Mouse (Mus musculus): ENCODE results near the gene Trmt61a. TPM values are rescaled to one million over a fixed set of nuclear protein-coding genes. Genes with fewer than 3 reads are reported as not detected.

The Trmt61a gene
- polyA plus RNA-seq, 1 experiment from 2014 or later: 9.0 TPM

DNA sequence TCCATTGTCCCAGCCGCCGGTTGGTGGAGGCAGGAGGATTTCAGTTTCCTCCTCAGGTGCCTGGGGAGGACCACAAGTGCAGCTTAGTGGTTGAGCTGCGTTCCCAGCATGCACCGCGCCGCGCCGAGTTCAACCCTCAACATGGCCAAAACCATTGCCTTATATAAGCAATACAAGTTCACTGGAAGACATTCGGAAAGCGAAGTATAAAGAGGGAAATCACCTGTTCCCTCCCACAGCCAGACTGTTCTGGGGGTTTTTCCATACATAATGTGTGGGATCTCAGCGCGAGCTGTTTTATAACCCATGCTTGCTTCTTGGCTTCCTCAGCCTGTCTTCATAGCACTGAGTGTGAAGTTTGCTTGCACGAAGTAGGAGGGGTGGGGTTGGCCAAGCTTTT lies 11.5 kb upstream of the Trmt61a start:
- no peaks in the 10 kb centered on the region for H3K27me3 ChIP-seq
- peaks cover 40% of the 10 kb centered on the region for H3K4me1 ChIP-seq (replicated peaks)
- ATAC-seq: no peak
- no peak overlapping the region; the same call in 1 of the 2 replicates for H3K27ac ChIP-seq
- H3K4me2 ChIP-seq (replicated peaks): no peak overlapping the region
- H3K9me3 ChIP-seq: no peaks in the 10 kb centered on the region
- no peak overlapping the region for H3K4me3 ChIP-seq (replicated peaks)
- WGBS: 79% methylated on average over 13 of the region's 13 CpGs
- no peak overlapping the region for H3K9ac ChIP-seq (replicated peaks)
- H3K36me3 ChIP-seq: peaks cover 38% of the 10 kb centered on the region

DNA sequence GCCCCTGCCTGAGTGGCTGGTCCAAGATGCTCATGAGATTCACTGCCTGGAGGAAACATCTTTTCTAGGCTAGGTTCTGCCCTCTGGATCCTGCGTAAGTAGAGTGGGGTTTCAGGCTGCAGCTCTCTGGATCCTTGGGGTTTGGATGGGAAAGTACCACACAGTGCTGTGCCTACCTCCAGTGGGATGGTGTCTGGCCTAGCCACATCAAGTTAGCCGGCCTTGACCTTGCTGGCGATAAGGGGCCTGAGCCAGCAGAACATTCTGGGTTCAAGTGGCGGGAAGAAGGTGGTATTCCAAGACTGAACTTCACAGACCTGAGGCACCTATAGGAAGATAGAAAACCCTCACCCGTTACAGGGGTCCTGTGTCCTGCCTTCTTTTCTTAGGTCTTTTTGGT lies 10.5 kb upstream of the Trmt61a start:
- Histone ChIP-seq H3K9ac (replicated peaks) (no peak overlapping the region), H3K27me3 (no peaks in the 10 kb centered on the region), H3K9me3 (no peaks in the 10 kb centered on the region), H3K27ac (peak overlapping the region; percentile 95; the same call in 1 of the 2 replicates), H3K4me3 (replicated peaks) (no peak overlapping the region), H3K4me2 (replicated peaks) (no peak overlapping the region), H3K36me3 (peaks cover 36% of the 10 kb centered on the region), H3K4me1 (replicated peaks) (peaks cover 41% of the 10 kb centered on the region)
- 93% methylated on average over 5 of the region's 5 CpGs for WGBS
- ATAC-seq: no peak

DNA sequence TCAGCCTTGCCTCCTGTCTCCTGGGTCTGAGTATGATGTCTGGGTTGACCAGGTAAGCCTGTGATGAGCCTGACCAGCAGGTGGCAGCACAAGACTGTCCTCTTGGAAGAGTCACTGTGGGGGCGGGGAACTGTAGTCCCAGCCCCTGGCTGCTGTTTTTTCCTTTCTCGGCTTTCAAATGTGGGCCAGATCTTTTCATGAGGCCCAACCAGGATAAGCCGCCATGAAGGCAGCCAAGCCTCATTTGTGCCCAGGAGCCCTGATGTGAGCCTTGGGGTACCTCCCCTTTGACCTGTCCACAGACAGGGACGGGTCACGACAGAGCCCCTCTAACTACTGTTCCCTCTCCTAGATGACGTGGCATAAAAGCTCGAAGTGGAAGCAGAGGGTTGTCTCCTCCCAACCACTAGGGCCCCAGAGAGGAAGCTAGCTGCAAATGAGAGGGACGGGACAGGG lies 9.4 kb upstream of the Trmt61a start:
- 1% methylated on average over 8 of the region's 8 CpGs for WGBS
- Histone ChIP-seq H3K4me3 (replicated peaks) (peak overlapping the region; percentile 87), H3K27me3 (no peaks in the 10 kb centered on the region)

DNA sequence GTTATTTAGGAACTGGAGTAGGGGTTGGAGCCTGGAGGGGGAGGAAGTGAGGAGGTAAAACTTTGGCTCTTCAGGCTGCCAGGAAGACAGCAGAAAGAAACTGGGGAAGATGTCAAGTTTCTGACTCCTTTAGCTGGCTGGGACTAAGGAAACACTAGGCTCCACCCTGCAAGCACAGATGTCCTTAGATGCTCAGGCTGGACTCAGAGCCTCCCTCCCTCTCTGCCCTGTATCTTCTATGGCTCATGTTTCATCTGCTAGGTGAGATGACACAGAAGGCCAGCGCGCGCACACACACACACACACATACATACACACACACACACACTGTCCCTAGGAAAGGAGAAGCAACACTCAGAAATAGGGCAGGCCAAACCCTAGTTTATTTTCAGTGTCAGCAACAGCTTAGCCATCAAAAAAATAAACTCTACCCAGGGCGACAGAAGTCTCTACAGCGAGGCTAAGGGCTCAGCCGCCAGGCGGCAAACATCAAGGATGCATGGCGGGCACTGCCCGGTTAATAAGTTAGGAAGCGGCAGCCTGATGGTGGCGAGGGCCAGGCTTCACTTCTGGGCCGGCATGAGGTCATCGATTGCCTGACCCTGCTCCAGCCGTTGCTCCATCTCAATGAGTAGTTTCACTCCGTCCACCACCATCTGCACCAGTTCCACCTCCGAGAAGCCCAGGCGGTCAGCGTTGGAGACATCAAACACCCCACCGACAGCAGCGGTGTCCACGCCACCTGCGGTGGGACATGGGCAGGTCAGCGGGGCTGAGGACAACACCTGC lies 8.7 kb upstream of the Trmt61a start:
- Histone ChIP-seq H3K4me3 (replicated peaks) (peak overlapping the region; percentile 87), H3K27ac (peak overlapping the region; percentile 95), H3K36me3 (peaks cover 30% of the 10 kb centered on the region), H3K4me2 (replicated peaks) (peak overlapping the region; percentile 98), H3K27me3 (peaks cover 5% of the 10 kb centered on the region), H3K4me1 (replicated peaks) (peaks cover 42% of the 10 kb centered on the region), H3K9ac (replicated peaks) (peak overlapping the region; percentile 98), H3K9me3 (no peaks in the 10 kb centered on the region)
- WGBS: 47% methylated on average over 23 of the region's 23 CpGs
- ATAC-seq: no peak

More for the DNA sequence above, 9.4 kb upstream of the Trmt61a start:
- ATAC-seq: peak; percentile 41
- peaks cover 49% of the 10 kb centered on the region for H3K4me1 ChIP-seq (replicated peaks)
- peak overlapping the region; percentile 98 for H3K4me2 ChIP-seq (replicated peaks)
- no peaks in the 10 kb centered on the region for H3K9me3 ChIP-seq
- peaks cover 35% of the 10 kb centered on the region for H3K36me3 ChIP-seq
- peak overlapping the region; percentile 95 for H3K27ac ChIP-seq
- peak overlapping the region; percentile 98 for H3K9ac ChIP-seq (replicated peaks)

DNA sequence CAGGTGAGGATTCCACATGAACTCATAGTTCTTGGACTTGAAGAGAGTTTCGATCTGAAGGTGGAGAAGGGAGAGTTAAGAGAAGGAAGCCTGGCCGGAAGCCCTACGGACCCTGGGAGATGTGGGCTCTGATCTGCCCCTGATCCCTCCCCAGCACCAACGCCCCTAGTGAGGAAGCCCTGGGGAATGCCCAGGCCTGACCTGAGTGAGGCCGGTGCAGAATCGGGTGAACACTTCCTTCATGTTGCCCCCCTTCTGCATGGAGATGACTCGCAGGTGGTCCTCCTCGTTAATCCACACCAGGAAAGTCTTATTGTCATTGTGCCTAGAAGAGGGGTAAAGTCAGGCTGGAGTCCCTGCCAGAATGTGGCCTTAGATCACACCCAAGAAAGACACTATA lies 7.9 kb upstream of the Trmt61a start:
- Histone ChIP-seq H3K4me3 (replicated peaks) (peak overlapping the region; percentile 87), H3K27ac (peak overlapping the region; percentile 95; the same call in 1 of the 2 replicates)
- 29% methylated on average over 8 of the region's 8 CpGs for WGBS

DNA sequence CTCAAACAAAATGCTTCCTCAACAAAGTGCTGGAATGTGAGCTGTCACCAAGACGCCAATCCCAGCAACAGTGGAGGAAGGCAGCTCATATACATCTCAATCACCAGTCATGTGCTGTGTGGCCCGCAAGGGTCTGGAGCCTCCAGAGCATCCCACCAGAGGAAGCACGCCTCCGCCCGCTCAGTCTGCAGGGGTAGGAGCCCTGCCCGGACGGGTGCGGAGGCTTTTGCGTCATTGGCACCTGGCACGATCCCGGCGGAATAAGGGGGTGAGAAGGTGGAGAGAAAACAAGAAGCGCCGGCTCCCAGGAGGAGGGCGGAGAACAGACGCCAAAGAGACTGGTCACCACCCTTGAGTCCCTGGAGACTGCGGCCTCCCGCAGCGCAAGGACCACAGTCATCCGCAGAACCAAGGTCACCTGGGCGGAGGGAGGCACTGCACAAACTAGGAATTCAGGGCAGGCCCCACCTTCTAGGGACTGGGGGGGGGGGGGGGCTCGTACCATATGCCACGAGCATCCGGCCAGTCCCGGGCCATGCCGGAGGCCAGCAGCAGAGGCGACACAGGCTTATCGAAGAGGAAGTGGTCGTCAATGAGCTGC lies 7.4 kb upstream of the Trmt61a start:
- no peak for ATAC-seq
- under 1% methylated on average over 29 of the region's 29 CpGs for WGBS
- peaks cover 42% of the 10 kb centered on the region for H3K4me1 ChIP-seq (replicated peaks)

More for the DNA sequence above, 7.9 kb upstream of the Trmt61a start:
- peaks cover 29% of the 10 kb centered on the region for H3K36me3 ChIP-seq
- peak overlapping the region; percentile 98 for H3K4me2 ChIP-seq (replicated peaks)
- peaks cover 5% of the 10 kb centered on the region for H3K27me3 ChIP-seq
- no peak for ATAC-seq
- no peaks in the 10 kb centered on the region for H3K9me3 ChIP-seq
- peak overlapping the region; percentile 98 for H3K9ac ChIP-seq (replicated peaks)
- peaks cover 42% of the 10 kb centered on the region for H3K4me1 ChIP-seq (replicated peaks)

DNA sequence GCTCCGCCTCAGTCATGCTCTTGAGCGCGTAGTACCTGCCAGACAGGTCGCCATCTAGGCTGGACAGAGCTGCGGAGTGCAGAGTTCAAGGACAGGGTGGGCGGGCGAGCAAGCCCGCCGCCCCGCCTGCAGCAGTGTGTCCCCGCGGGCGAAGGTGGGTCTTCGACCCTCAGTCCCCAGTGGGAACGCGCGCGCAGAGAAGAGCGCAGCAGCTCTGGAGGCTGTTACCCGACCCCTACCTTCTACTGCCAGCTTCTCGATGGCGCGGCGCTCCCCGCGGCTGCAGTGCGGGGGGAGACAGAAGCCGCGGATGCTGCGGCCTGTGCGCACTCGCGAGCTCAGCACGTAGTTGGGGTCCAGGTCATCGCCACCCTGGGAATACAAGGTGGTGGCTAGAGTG lies 6.9 kb upstream of the Trmt61a start:
- Histone ChIP-seq H3K36me3 (peaks cover 26% of the 10 kb centered on the region), H3K4me1 (replicated peaks) (peaks cover 42% of the 10 kb centered on the region), H3K9me3 (no peaks in the 10 kb centered on the region), H3K9ac (replicated peaks) (peak overlapping the region; percentile 98), H3K4me2 (replicated peaks) (peak overlapping the region; percentile 98), H3K4me3 (replicated peaks) (peak overlapping the region; percentile 87), H3K27me3 (peaks cover 5% of the 10 kb centered on the region), H3K27ac (peak overlapping the region; percentile 95)
- ATAC-seq: peak; percentile 0; the same call in 1 of the 2 replicates
- under 1% methylated on average over 33 of the region's 35 CpGs for WGBS

More for the DNA sequence above, 7.4 kb upstream of the Trmt61a start:
- Histone ChIP-seq H3K4me2 (replicated peaks) (peak overlapping the region; percentile 98), H3K27me3 (peaks cover 5% of the 10 kb centered on the region), H3K36me3 (peaks cover 26% of the 10 kb centered on the region), H3K9ac (replicated peaks) (peak overlapping the region; percentile 98), H3K27ac (peak overlapping the region; percentile 95), H3K9me3 (no peaks in the 10 kb centered on the region), H3K4me3 (replicated peaks) (peak overlapping the region; percentile 87)

DNA sequence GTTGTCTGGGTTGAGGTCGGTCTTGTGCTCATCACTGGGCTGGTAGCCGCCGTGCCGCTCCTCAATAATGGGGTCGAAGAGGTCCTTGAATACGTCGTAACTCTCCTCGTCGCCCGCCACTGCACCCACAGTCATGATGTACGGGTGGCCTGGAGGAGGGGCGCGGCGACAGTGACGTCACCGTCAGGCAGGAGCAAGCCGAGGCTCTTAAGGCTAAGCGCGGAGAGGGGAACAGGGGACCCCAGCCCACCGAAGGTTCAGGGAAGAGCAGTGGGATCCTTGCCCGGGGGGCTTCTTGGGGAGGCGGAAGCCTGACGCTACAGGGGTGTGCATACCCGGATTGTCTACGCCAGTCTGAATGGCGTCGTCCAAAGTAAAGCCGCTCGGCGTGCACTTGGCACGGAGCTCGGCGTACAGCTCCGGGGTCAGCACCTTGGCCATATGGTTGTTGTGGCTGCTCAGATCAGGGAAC lies 6.4 kb upstream of the Trmt61a start:
- Histone ChIP-seq H3K27me3 (peaks cover 5% of the 10 kb centered on the region), H3K36me3 (peaks cover 26% of the 10 kb centered on the region), H3K27ac (peak overlapping the region; percentile 95), H3K4me2 (replicated peaks) (peak overlapping the region; percentile 98), H3K9me3 (no peaks in the 10 kb centered on the region), H3K4me1 (replicated peaks) (peaks cover 42% of the 10 kb centered on the region), H3K9ac (replicated peaks) (peak overlapping the region; percentile 98), H3K4me3 (replicated peaks) (peak overlapping the region; percentile 87)
- WGBS: under 1% methylated on average over 34 of the region's 34 CpGs
- peak; percentile 58 for ATAC-seq

DNA sequence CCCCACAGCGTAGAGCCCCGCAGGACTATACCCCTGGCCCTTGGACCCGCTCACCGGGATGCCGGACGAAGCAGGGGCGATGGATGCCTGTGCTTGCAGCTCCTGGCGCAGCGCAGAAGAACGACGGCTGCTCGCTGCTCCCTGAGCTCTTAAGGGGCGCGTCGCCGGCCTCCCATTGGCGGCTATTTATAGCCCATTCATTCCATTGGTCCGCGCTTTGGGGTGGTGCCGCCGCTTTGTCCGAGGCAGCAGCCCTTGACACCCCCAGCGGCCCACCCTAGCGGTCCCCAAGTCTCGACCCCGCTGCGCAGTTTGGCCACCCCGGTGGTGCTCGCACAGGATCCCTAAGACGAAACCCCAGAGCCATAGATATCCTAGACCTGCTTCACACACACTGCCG lies 5.7 kb upstream of the Trmt61a start, which contains the start of gene Ckb:
Gene Ckb (minus strand): TSS at position 163 of the 400 bp plus-strand sequence.
- peak within 1 kb of the TSS; percentile 98 for H3K4me2 ChIP-seq (replicated peaks)
- peak within 1 kb of the TSS; percentile 95 for H3K27ac ChIP-seq
- peaks cover 48% of the 10 kb centered on the region for H3K4me1 ChIP-seq (replicated peaks)
- ATAC-seq: peak; percentile 84
- no peaks in the 10 kb centered on the region for H3K9me3 ChIP-seq
- under 1% methylated on average over 31 of the region's 31 CpGs for WGBS
- H3K4me3 ChIP-seq (replicated peaks): peak within 1 kb of the TSS; percentile 87
- peaks cover 5% of the 10 kb centered on the region for H3K27me3 ChIP-seq
- H3K36me3 ChIP-seq: peaks cover 24% of the 10 kb centered on the region
- peak within 1 kb of the TSS; percentile 98 for H3K9ac ChIP-seq (replicated peaks)

DNA sequence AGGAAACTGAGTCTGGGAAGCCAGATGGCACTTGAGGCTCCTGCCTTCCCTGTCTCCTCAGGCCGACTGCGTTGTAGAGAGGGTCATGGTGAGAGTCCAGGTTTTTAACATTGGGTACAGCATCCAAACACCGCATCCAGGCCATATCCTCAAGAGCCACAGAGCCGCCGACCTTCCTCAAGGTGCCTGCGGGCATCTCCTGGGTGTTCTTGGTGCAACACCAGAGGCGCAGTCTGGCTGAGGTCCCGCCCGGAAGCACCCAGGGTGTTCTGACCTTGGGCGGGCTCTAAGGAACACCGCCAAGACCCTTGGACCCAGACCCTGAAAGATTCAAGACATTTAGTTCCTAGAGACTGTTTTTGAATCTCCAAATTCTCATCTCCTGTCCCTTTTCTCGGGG lies 5.3 kb upstream of the Trmt61a start:
- peaks cover 52% of the 10 kb centered on the region for H3K4me1 ChIP-seq (replicated peaks)
- H3K9me3 ChIP-seq: no peaks in the 10 kb centered on the region
- peak overlapping the region; percentile 87 for H3K4me3 ChIP-seq (replicated peaks)
- peak overlapping the region; percentile 95 for H3K27ac ChIP-seq
- peaks cover 5% of the 10 kb centered on the region for H3K27me3 ChIP-seq
- peak overlapping the region; percentile 98 for H3K9ac ChIP-seq (replicated peaks)
- no peak for ATAC-seq
- WGBS: 11% methylated on average over 12 of the region's 12 CpGs
- H3K4me2 ChIP-seq (replicated peaks): peak overlapping the region; percentile 98
- H3K36me3 ChIP-seq: peaks cover 21% of the 10 kb centered on the region

DNA sequence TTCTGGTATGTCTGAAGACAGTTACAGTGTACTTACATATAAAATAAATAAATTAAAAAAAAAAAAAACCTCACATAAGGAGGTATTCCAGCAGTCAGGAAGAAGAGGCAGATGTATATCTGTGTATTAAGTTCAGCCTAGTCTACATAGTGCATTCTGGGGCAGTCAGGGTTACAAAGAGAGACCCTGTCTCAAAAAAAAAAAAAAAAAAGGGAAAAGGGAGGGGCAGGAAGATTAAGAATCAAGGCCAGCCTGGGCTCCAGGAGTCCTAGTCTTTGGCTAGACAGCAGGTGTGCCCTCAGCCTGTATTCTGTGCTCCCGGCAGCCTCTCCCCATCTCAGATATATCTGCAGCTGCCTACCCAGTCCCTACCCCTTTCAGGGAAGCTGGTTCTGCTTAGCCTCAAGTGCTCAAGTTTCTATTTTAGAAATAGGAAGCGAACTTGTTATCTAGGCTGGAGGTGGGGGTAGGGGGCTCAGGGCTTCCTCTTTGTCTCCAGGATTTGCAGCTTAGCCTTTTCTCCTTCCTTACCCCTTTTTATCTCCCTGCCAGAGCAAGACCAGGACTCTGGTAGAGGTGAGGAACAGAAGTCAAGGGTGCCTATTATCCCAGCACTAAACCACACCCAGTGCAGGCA lies 2.9 kb upstream of the Trmt61a start:
- H3K4me2 ChIP-seq (replicated peaks): no peak overlapping the region
- H3K36me3 ChIP-seq: peaks cover 11% of the 10 kb centered on the region
- H3K27ac ChIP-seq: no peak overlapping the region
- 53% methylated on average over 2 of the region's 2 CpGs for WGBS
- peaks cover 5% of the 10 kb centered on the region for H3K27me3 ChIP-seq
- H3K9me3 ChIP-seq: no peaks in the 10 kb centered on the region
- H3K9ac ChIP-seq (replicated peaks): no peak overlapping the region
- H3K4me1 ChIP-seq (replicated peaks): peaks cover 46% of the 10 kb centered on the region
- no peak overlapping the region for H3K4me3 ChIP-seq (replicated peaks)
- ATAC-seq: no peak

Data from midbrain, embryonic 13.5 days (tissue).